In genomic region chr15:92895836-92896235, GRCm38 (mm10) we compare ENCODE assay signal across 25 mouse cellular contexts.
DNase-seq lines count a peak whose midpoint lies in the region; ATAC-seq and TF ChIP-seq lines count a peak whose summit lies in the region.
"Had no signal": no experiment of that assay in that cellular context is flagged by ENCODE, and none has a peak within 500 bp of the region (broad histone marks: within the 10 kb centered on the region; RNA-seq: fewer than 3 reads in every experiment).

No protein-coding gene starts in this region.

- no peak overlapping the region for H3K4me3 ChIP-seq in kidney, postnatal 0 days (replicated peaks; ENCODE audit: low read depth, low read length)
- H3K4me3 ChIP-seq: embryonic facial prominence, embryonic 12.5 days; erythroblast, embryonic 14.5 days; forebrain, embryonic 13.5 days; gastrocnemius, adult 2 months; hindbrain, embryonic 12.5 days; hindbrain, embryonic 15.5 days had no signal

- H3K36me3 ChIP-seq in kidney, postnatal 0 days (ENCODE audit: insufficient read depth, low read length) = no peaks in the 10 kb centered on the region
- H3K36me3 ChIP-seq: embryonic facial prominence, embryonic 12.5 days; hindbrain, embryonic 12.5 days; hindbrain, embryonic 15.5 days had no signal

- peak; percentile 21 for DNase-seq in kidney, postnatal 0 days (ENCODE audit: low spot score)
- no peak for DNase-seq in kidney, adult 8-10 months
- peak; percentile 16 for DNase-seq in ES-CJ7 (ENCODE audit: low read depth, low spot score)
- DNase-seq in R1 (ENCODE audit: low read depth, low spot score) = peak; percentile 33
- DNase-seq in embryo, embryonic 11 days = peak; percentile 28
- DNase-seq in spleen, adult 12 weeks (ENCODE audit: low spot score) = no peak
- DNase-seq in ovary, postnatal 10 days (ENCODE audit: low spot score) = no peak
- DNase-seq in layer of hippocampus, postnatal 25 days (ENCODE audit: extremely low spot score in 1 of 2, low spot score in 1 of 2) = no peak
- DNase-seq: adrenal gland, adult 2 months; adrenal gland, postnatal 14 days; cerebellum, adult 11 months; cerebellum, adult 2 months; cerebellum, adult 9-11 months; cerebellum, postnatal 25 days; gastrocnemius, adult 2 months; gastrocnemius, postnatal 14 days; heart, adult 11 months had no signal

- H3K9me3 ChIP-seq in kidney, postnatal 0 days (replicated peaks; ENCODE audit: low read length) = no peaks in the 10 kb centered on the region
- H3K9me3 ChIP-seq: embryonic facial prominence, embryonic 12.5 days; forebrain, embryonic 13.5 days; hindbrain, embryonic 12.5 days; hindbrain, embryonic 15.5 days had no signal

- no peak for ATAC-seq in kidney, postnatal 0 days (replicated peaks; ENCODE audit: low FRiP score, low read depth)
- ATAC-seq: CD4-positive, CD25-positive, alpha-beta regulatory T cell, adult 4 months; forebrain, embryonic 13.5 days; forebrain, embryonic 16.5 days had no signal

- no peak for TF ChIP-seq CTCF in kidney, postnatal 0 days (IDR thresholded peaks at IDR 0.05; ENCODE audit: low read depth)

- no peaks in the 10 kb centered on the region for H3K27me3 ChIP-seq in kidney, postnatal 0 days (ENCODE audit: insufficient read depth, low read length)
- H3K27me3 ChIP-seq: embryonic facial prominence, embryonic 12.5 days; forebrain, embryonic 13.5 days; hindbrain, embryonic 12.5 days; hindbrain, embryonic 15.5 days had no signal

- no peak overlapping the region for H3K27ac ChIP-seq in kidney, postnatal 0 days
- H3K27ac ChIP-seq: embryonic facial prominence, embryonic 12.5 days; forebrain, embryonic 13.5 days; gastrocnemius, adult 2 months; hindbrain, embryonic 12.5 days; hindbrain, embryonic 15.5 days had no signal

- H3K9ac ChIP-seq in kidney, postnatal 0 days (ENCODE audit: low read depth, low read length) = no peak overlapping the region
- H3K9ac ChIP-seq: embryonic facial prominence, embryonic 12.5 days; forebrain, embryonic 13.5 days; hindbrain, embryonic 12.5 days; hindbrain, embryonic 15.5 days had no signal

- no peaks in the 10 kb centered on the region for H3K4me1 ChIP-seq in kidney, postnatal 0 days (replicated peaks; ENCODE audit: insufficient read depth, low read length)
- H3K4me1 ChIP-seq: embryonic facial prominence, embryonic 12.5 days; forebrain, embryonic 13.5 days; hindbrain, embryonic 12.5 days; hindbrain, embryonic 15.5 days had no signal

- WGBS in kidney, postnatal 0 days = 63% methylated on average over 4 of the region's 4 CpGs

- H3K4me2 ChIP-seq in kidney, postnatal 0 days (ENCODE audit: low read length) = no peak overlapping the region
- H3K4me2 ChIP-seq: embryonic facial prominence, embryonic 12.5 days; forebrain, embryonic 13.5 days; heart, embryonic 11.5 days; hindbrain, embryonic 12.5 days; hindbrain, embryonic 15.5 days had no signal

Comparison
In these comparisons a context has a peak if more than half of its experiments do, and no peak if none do; other contexts are left out.
1. DNase-seq: peak in kidney, postnatal 0 days (single experiment), ES-CJ7 (single experiment), R1 (single experiment) and embryo, embryonic 11 days (single experiment); none in kidney, adult 8-10 months (0 of 2), spleen, adult 12 weeks (single experiment), ovary, postnatal 10 days (single experiment) and layer of hippocampus, postnatal 25 days (0 of 2).